Mouse (Mus musculus) E14TG2a.4 (cell line): Measurements from ENCODE around the gene Dscam.

Source experiments
- CTCF ChIP-seq: conservative IDR thresholded peaks from 2 replicates; pipeline ENCODE4 v1.5.1; 2014; ENCODE audit warnings: low read length
- NANOG ChIP-seq: IDR thresholded peaks from 2 replicates; pipeline ENCODE4 v1.6.1; 2014; ENCODE audit warnings: borderline replicate concordance, low read length, mixed read lengths
- POU5F1 ChIP-seq: IDR thresholded peaks from 2 replicates; pipeline ENCODE4 v1.6.1; 2014; ENCODE audit warnings: low read length, borderline replicate concordance

DNA sequence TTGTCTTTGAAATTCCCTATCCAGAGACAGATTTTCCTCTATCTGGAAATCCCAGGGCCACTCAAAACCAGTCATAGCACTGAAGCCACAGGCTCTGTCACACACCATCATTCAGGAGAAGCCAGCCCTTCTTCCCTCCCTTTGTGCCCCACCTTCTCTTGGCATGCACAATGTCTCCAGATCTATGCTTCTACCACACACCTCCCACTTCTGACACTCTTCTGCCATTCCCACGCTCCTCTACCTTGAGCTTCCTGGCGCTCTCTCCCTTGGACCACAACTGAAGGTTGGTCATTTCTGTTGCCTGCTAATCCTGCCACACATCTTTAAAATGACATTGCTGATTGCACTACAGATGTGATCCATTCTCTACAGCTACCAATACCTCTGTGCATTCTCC is 235.8 kb downstream of the Dscam start:
- TF ChIP-seq CTCF (no peak), NANOG (no peak), POU5F1 (no peak)
